Mouse (Mus musculus) forebrain, embryonic 10.5 days (tissue): Measurements from ENCODE around the gene Mlec. TPM values are rescaled to one million over a fixed set of nuclear protein-coding genes. Genes with fewer than 3 reads are reported as not detected.
"Not testable (repeated sequence)": the region's sequence is repeated elsewhere in the genome, so short reads cannot be mapped to it uniquely, and the experiment has no call there.

Source experiments
- DNase-seq: peaks from one replicate; pipeline ENCODE4 v3.0.0-alpha.2; 2017; ENCODE audit warnings: low spot score; ENCODE audit errors: extremely low spot score
- H3K27ac ChIP-seq: fragments of 300-500 bp; sonication (generic); 2 replicates; pipeline ENCODE4 v1.5.1; 2016; ENCODE audit warnings: mild to moderate bottlenecking
- H3K27me3 ChIP-seq: fragments of 300-500 bp; sonication (generic); 2 replicates; pipeline ENCODE4 v1.6.1; 2016; ENCODE audit warnings: mild to moderate bottlenecking; ENCODE audit not compliant: poor library complexity, severe bottlenecking
- H3K36me3 ChIP-seq: fragments of 300-500 bp; sonication (generic); replicated peaks from 2 replicates; pipeline ENCODE4 v1.6.1; 2016; ENCODE audit warnings: mild to moderate bottlenecking, moderate library complexity
- H3K4me1 ChIP-seq: fragments of 300-500 bp; sonication (generic); 2 replicates; pipeline ENCODE4 v1.6.1; 2016
- H3K4me3 ChIP-seq: fragments of 300-500 bp; sonication (generic); 2 replicates; pipeline ENCODE4 v1.5.1; 2016; ENCODE audit warnings: mild to moderate bottlenecking, moderate library complexity
- H3K9me3 ChIP-seq: fragments of 300-500 bp; sonication (generic); 2 replicates; pipeline ENCODE4 v1.6.1; 2016; ENCODE audit warnings: mild to moderate bottlenecking, moderate library complexity
- WGBS: fragments of 180-500 bp; shearing (Covaris S2); methylation state at CpG from one replicate; pipeline ENCODE4 v1.1.7; 2016; 5-methylcytosine and 5-hydroxymethylcytosine counted together
- polyA plus RNA-seq: library from polyadenylated mRNA; unstranded; fragments of >200 nt; fragmentation: Nextera tagmentation; extraction: Ambion mirVana; gene quantifications from 2 replicates; pipeline ENCODE4 v1.2.1, GENCODE M21; 2016

The Mlec gene
- polyA plus RNA-seq, 1 experiment from 2014 or later = 64.2 TPM

DNA sequence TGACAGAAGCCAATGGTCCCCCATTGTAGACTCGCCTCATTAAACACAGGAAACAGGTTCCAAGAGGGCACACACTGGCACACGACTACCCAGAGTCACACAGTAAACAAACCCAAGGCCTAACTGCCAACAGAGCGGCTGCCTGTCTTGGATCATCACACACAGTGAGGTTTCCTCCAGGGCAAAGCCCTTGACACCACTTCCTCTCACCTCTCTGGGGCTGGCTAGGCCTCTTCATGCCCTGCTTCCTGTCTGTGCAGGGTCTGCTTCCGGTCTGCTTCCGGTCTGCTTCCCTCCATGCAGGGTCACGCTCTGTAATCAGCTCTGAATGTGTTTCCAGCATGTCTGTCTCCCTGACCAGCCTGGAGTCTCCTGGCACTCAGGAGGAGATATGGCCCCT lies 9.4 kb upstream of the Mlec start:
- Histone ChIP-seq H3K4me3 (no peak overlapping the region), H3K4me1 (peaks cover 28% of the 10 kb centered on the region), H3K9me3 (no peaks in the 10 kb centered on the region), H3K36me3 (no peaks in the 10 kb centered on the region), H3K27me3 (no peaks in the 10 kb centered on the region; the same call in 1 of the 2 replicates), H3K27ac (no peak overlapping the region)
- no peak for DNase-seq
- 73% methylated on average over 6 of the region's 6 CpGs for WGBS

DNA sequence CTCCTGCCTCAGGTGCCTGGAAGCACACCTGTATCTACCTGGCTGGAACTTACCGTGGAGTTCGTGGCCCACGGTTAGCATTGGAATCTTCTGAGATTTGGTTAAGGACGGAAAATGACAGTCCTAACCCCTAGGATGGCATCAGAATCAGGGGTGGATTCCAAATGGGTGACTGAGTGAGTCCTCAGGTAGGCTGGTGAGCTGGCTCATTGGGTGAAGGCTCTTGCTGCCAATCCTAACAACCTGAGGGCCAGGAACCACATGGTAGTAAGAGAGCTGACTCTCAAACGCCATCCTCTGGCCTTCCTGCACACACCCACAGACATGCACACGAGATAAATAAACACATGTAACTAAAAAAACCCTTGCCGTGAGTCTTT lies 8.8 kb upstream of the Mlec start:
- Histone ChIP-seq H3K4me1 (peaks cover 28% of the 10 kb centered on the region), H3K36me3 (no peaks in the 10 kb centered on the region), H3K4me3 (no peak overlapping the region), H3K27me3 (no peaks in the 10 kb centered on the region; the same call in 1 of the 2 replicates), H3K27ac (no peak overlapping the region), H3K9me3 (no peaks in the 10 kb centered on the region)
- 82% methylated on average over 7 of the region's 7 CpGs for WGBS
- DNase-seq = no peak

DNA sequence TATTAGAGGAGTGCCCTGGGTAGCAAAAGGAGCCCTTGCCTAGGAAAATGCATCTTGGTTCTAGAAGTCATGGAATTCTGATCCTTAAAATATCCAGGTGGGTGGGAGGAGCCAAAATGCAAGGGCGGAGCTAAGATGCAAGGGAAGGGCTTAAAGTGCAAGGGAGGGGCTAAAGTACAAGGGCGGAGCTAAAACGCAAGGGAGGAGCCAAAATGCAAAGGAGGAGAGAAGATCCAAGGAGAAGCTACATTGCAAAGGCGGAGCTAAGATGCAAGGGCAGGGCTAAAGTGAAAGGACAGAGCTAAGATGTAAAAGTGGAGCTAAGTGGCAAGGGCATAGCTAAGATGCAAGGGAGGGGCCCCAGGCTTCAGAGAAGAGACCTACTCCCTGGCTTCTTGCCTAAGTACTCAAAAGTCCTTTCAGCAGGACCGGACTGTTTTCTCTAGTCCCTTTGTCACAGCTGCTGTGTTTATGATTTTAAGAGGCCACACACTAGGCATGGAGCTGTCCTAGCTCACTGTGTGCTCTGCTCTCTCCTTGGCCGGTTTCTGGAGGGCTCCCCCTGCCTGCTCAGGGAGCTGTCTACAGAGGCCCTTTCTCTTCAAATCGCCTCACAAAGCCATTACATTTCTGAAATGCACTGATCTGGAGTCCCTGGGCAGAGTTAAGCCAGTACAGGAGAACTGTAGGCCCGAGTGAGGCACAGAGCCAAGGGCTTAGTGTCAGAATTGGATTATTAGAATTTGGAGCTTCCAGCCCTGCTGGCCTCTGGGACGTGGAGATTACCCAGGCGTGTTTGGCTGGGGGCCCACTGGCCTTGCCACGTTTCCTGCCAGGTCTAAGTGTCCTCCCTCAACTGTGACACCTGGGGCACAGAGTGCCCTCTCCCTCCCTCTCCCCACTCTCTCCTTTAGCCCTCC lies 8.2 kb upstream of the Mlec start:
- no peak for DNase-seq
- Histone ChIP-seq H3K4me1 (peaks cover 33% of the 10 kb centered on the region), H3K9me3 (no peaks in the 10 kb centered on the region), H3K27me3 (no peaks in the 10 kb centered on the region; the same call in 1 of the 2 replicates), H3K4me3 (no peak overlapping the region), H3K36me3 (no peaks in the 10 kb centered on the region), H3K27ac (no peak overlapping the region)
- 56% methylated on average over 11 of the region's 11 CpGs for WGBS

DNA sequence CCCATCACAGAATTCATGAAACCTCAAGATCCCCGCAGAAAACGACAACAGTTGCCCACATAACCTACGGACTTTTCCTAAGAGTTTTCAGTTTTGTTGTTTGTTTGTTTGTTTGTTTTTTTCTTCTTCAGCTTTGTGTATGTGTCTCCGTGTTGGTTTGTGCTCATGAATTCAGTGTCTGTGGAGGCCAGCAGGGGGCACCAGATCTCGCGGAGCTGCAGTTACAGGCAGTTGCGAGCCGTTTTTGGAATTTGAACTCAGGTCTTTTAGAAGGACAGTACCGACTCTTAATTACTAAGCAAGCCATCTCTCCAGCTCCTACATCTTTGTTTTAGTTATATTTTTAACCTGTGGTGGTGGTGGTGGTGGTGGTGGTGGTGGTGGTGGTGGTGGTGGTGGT lies 7.4 kb upstream of the Mlec start:
- Histone ChIP-seq H3K27me3 (no peaks in the 10 kb centered on the region; the same call in 1 of the 2 replicates), H3K4me1 (peaks cover 41% of the 10 kb centered on the region), H3K36me3 (no peaks in the 10 kb centered on the region), H3K4me3 (no peak overlapping the region), H3K27ac (no peak overlapping the region), H3K9me3 (no peaks in the 10 kb centered on the region)
- no peak for DNase-seq
- WGBS = 61% methylated on average over 9 of the region's 9 CpGs

DNA sequence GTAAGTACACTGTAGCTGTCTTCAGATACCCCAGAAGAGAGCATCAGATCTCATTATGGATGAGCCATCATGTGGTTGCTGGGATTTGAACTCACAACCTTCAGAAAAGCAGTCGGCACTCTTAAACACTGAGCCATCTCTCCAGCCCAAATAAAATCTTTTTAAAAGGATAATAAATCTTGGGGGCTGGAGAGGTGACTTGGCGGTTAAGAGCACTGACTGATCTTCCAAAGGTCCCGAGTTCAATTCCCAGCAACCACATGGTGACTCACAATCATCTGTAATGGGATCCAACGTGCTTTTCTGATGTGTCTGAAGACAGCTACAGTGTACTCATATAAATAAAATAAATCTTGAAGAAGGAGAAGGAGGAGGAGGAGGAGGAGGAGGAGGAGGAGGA lies 6.5 kb upstream of the Mlec start:
- DNase-seq, H3K27me3 ChIP-seq, H3K27ac ChIP-seq, H3K36me3 ChIP-seq, H3K9me3 ChIP-seq, H3K4me3 ChIP-seq: not testable (repeated sequence)
- peaks cover 42% of the 10 kb centered on the region for H3K4me1 ChIP-seq
- WGBS = 79% methylated on average over 4 of the region's 4 CpGs

DNA sequence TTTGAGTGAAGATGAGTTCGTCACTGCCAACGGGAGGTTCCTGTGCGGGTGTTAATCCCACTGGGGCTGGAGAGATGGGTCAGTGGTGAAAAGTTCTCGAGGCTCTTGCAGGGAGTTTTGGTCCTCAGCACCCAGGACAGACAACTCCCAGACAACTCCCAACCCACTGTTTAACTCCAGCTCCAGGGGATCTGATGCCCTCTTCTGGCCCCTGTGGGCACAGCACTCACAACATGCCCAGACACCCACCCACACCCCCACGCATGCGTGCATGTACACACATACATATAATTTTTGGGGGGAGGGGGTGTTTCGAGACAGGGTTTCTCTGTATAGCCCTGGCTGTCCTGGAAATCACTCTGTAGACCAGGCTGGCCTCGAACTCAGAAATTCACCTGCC lies 5.6 kb upstream of the Mlec start:
- Histone ChIP-seq H3K27me3 (no peaks in the 10 kb centered on the region; the same call in 1 of the 2 replicates), H3K9me3 (no peaks in the 10 kb centered on the region), H3K36me3 (no peaks in the 10 kb centered on the region), H3K27ac (no peak overlapping the region), H3K4me3 (no peak overlapping the region; the same call in 1 of the 2 replicates), H3K4me1 (peaks cover 44% of the 10 kb centered on the region)
- WGBS = 44% methylated on average over 8 of the region's 8 CpGs
- peak; percentile 50 for DNase-seq

DNA sequence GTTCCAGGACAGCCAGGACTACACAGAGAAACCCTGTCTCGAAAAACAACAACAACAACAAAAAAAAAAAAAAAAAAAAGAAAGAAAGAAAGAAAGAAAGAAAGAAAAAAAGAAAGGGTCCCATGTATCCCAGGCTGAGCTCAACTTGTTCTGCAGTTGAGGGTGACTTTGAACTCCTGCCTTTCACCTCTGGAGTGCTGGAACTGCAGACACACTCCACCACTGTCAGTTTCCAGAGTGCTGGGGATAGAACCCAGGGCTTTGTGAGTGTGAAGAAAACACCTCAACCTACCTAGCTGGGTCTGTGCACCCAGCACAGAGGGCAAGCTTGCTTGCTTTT lies 3.9 kb upstream of the Mlec start:
- WGBS = 79% methylated on average over 1 of the region's 1 CpGs
- not testable (repeated sequence) for H3K27me3 ChIP-seq, H3K4me3 ChIP-seq, H3K27ac ChIP-seq, DNase-seq, H3K9me3 ChIP-seq, H3K36me3 ChIP-seq
- peaks cover 48% of the 10 kb centered on the region for H3K4me1 ChIP-seq

DNA sequence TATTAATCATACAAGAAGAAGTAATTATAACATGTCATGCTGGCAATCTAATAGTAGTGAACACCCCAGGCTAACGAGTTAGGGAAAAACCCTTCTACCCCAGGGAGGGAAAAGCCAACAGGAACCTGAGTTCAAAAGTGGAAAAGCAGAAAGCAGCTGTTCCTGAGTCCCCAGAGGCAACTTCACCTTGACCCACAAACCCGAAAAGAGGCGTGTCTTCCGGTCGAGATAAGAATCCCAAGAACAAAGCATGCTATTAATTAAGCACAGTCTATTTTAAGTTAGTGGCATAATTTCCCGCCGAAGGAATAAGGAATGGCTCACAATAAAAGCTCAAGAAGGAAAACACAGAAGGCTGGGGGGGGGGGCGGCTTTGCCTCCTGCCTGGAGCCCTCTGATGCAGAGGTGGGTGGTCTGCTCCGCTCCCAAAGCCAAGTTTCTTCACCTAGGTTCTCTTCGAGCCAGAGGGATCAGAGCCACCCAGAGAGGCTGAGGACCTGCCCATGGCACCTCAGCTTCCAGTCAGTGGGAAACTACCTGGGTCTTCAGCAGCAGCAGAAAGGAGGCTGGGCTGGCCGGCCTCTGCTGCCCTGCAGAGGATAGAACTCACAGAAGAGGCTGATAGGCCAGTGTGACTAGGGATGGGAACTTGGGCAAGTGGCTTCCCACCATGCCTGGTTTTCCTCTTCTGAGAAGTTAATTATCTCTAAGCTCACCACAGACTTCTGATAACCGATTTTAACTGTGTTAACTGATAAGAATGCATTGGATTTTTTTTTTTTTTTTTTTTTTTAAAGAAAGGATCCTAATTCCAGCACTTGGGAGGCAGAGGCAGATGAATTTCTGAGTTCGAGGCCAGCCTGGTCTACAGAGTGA lies 3.3 kb upstream of the Mlec start:
- H3K36me3 ChIP-seq = no peaks in the 10 kb centered on the region
- H3K4me3 ChIP-seq = no peak overlapping the region
- H3K27ac ChIP-seq = peak overlapping the region; percentile 51
- no peaks in the 10 kb centered on the region; the same call in 1 of the 2 replicates for H3K27me3 ChIP-seq
- H3K4me1 ChIP-seq = peaks cover 49% of the 10 kb centered on the region
- 63% methylated on average over 13 of the region's 13 CpGs for WGBS
- no peak for DNase-seq
- H3K9me3 ChIP-seq = no peaks in the 10 kb centered on the region

DNA sequence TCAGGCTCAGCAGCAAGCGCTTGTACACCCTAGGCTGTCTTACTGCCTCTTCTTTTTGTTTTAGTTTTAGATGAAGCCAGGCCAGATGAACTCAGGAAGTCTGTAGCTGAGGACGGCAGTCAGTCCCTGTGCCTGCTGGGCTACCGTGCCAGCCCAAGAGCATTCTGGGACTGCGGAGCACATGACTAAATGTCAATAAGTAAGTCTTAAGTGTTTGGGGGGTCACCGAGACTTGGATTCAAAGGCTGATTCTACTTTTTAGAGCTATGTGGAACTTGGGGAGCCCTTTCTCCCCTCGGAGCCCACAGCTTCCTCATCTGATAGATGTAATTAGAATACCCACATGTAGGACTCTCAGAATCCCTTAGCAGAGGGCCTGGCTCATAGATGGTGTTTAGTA lies 2.7 kb upstream of the Mlec start:
- H3K36me3 ChIP-seq = no peaks in the 10 kb centered on the region
- H3K4me1 ChIP-seq = peaks cover 50% of the 10 kb centered on the region
- no peaks in the 10 kb centered on the region; the same call in 1 of the 2 replicates for H3K27me3 ChIP-seq
- H3K9me3 ChIP-seq = no peaks in the 10 kb centered on the region
- WGBS = 82% methylated on average over 6 of the region's 6 CpGs
- 0 out of 2 replicates have a peak overlapping the region, but pooled peaks have one; percentile 15 for H3K27ac ChIP-seq
- H3K4me3 ChIP-seq = no peak overlapping the region
- DNase-seq = no peak

DNA sequence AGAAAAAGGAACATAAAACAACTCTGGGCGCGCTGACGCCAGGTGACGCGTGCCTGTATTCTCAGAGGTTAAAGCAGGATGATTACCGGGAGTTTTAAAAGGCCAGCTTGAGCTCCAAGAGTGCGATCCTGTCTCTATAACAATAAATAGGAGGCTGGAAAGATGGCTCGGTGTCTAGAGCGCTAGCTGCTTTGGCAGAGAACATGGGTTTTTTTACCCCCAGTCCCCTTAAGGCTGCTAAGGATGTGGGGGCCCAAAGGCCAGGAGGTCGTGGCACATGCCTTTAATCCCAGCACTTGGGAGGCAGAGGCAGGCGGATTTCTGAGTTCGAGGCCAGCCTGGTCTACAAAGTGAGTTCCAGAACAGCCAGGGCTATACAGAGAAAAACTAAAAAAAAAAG lies 1.2 kb upstream of the Mlec start:
- whole genome bisulfite sequencing = 41% methylated on average over 12 of the region's 12 CpGs
- H3K4me1 ChIP-seq = peaks cover 65% of the 10 kb centered on the region
- DNase-seq = no peak
- H3K27ac ChIP-seq = peak overlapping the region; percentile 98
- H3K27me3 ChIP-seq = no peaks in the 10 kb centered on the region; the same call in 1 of the 2 replicates
- peaks cover 5% of the 10 kb centered on the region; the same call in 1 of the 2 replicates for H3K36me3 ChIP-seq
- H3K9me3 ChIP-seq = no peaks in the 10 kb centered on the region
- H3K4me3 ChIP-seq = peak overlapping the region; percentile 100

DNA sequence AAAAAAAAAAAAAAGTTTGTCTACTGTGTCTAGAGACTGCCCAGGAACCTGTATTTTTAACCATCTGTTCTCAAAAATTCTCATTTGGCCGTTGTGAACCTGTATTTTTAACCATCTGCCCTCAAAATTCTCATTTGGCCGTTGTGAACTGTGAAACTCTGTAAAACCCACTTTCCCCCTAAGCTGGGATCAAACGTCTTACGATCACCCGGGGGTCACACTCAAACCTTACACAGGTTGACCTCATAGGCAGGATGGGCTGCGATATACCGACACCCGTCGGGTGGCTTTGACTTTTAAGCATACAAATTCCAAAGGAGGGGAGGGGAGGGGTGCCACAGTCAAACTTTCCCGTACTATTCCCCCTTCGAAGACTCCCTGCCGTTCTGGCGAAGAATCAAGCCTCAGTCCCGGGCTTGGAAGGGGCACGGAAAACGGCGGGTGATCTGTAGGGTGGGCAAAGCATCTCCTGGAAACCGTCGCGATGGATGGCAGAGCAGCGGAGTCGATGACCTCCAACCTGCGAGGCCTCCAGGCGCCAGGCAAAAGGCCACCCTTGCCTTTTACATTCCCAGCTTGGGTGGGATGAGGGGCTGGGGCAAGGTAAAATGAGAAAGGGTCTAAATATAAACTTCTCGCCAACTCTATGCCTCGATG lies 918 bp downstream of the Mlec start:
- H3K4me3 ChIP-seq = peak overlapping the region; percentile 100
- WGBS = 3% methylated on average over 26 of the region's 26 CpGs
- peaks cover 79% of the 10 kb centered on the region for H3K4me1 ChIP-seq
- no peaks in the 10 kb centered on the region for H3K9me3 ChIP-seq
- peak; percentile 42 for DNase-seq
- peaks cover 22% of the 10 kb centered on the region for H3K36me3 ChIP-seq
- no peaks in the 10 kb centered on the region for H3K27me3 ChIP-seq
- peak overlapping the region; percentile 98 for H3K27ac ChIP-seq

DNA sequence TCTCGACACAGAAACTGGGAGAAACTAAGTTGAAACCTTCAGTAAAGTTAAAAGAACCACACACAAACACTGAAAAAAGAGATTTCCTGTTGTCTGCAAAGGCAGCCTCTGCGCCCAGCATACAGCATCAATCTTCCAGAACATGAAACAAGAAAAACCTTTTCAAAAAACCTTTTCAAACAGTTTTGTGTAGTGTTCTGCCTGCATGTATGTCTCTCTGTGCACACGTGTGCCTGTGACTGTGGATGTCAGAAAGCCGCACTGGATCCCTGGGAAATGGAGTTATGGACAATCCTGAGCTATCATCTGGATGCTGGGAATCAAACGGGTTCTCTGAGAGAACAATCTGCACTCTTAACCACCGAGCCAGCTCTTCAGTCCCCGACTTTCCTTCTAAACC lies 1.6 kb downstream of the Mlec start:
- 79% methylated on average over 7 of the region's 7 CpGs for WGBS
- peaks cover 81% of the 10 kb centered on the region for H3K4me1 ChIP-seq
- DNase-seq = no peak
- H3K27me3 ChIP-seq = no peaks in the 10 kb centered on the region
- peaks cover 29% of the 10 kb centered on the region for H3K36me3 ChIP-seq
- H3K27ac ChIP-seq = peak overlapping the region; percentile 98; the same call in 1 of the 2 replicates
- no peaks in the 10 kb centered on the region for H3K9me3 ChIP-seq
- H3K4me3 ChIP-seq = peak overlapping the region; percentile 100
